Mouse (Mus musculus): ENCODE data around the gene Mst1r.

GRCm38 (mm10) chr9:107968531-107968930 lies 61.9 kb downstream of the Mst1r start:
- TF ChIP-seq CTCF (IDR thresholded peaks at IDR 0.05; ENCODE audit: extremely low read depth, insufficient read depth, insufficient read length, insufficient replicate concordance), result no peak
- TF ChIP-seq POLR2A (IDR thresholded peaks at IDR 0.05; ENCODE audit: low read depth, low read length), result no peak
